Mouse (Mus musculus) heart, postnatal 10 days (tissue): ENCODE data around the gene Naga. TPM values are rescaled to one million over a fixed set of nuclear protein-coding genes. Genes with fewer than 3 reads are reported as not detected.

ENCODE experiments used
- DNase-seq, 2 experiments: peaks; one replicate each; pipeline ENCODE4 v3.0.0; 2021
- intact Hi-C: fragments of 180-260 bp; cut with DNase I; formaldehyde crosslinking; loops from one replicate; pipeline ENCODE4 v1.15.1; 2025
- total RNA-seq, 2 experiments: library from RNA; stranded (reverse); gene quantifications; 2 replicates each; pipeline ENCODE4 v1.2.3; 2021

The Naga gene
- total RNA-seq, 2 experiments from 2014 or later: 46.3 to 47.5 TPM

DNA sequence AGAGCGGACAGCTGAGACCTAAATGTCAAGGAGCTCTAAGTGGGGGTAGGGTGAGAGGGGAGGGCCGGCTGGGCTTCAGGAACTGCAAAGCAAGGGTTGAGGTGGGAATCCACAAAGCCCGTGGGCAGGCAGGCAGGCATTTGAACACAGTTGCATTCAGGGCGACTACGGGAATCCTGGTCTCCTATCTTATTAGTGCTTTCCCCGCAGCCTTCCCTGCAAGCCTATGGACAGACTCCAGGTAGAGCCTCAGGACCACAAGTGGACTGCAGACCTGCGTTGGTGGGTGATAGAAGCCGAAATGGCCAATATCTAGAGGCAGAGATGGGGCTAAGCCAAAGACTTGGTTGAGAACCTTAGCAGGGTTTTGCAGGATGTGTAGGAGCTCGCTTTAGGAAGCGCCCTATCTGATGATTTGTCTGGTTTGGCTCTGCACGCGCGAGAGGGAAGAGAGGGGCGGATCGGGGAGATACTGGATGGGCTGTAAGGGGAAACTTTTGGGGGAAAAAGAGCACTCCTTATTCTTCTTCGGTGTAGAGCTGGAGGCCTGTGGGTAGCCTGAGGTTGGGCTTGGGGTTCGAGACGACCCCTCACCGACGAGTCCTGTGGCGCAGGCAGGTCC lies 1.8 kb upstream of the Naga start:
- intact Hi-C loops: no loop called here
- no peak for DNase-seq

DNA sequence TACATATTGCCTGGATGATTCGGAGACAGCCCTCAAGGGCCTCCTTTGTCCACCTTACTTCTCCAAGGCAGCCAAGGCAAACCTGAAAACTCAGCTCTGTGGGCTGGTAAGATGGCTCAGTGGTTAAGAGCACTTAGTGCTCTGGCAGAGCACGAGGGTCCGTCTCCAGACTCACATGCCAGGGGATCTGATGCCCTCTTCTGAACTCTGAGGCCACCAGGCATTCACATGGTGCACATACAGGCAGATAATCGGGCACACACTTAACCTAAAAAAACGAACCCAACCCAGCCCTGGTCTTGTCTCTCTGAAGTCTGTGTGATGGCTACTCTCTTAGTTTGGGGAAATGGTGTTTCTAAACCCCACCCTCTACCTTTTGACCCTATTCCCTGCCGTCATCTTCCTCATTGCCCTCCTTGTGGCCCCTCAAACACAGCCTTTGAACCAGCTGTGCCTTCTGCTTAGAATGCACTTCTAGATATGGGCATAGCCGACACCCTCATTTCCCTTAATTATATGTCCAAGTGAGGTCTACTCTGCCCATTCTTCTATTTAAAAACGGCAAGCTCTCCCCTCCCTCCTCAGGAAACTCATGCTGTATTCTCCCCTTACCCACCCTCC lies 1.0 kb upstream of the Naga start:
- intact Hi-C loops: loop anchor here (5.0 to 10.0 kb wide), 2 partner anchors 72 to 205 kb away; no protein-coding TSS in a partner anchor
- DNase-seq: no peak

DNA sequence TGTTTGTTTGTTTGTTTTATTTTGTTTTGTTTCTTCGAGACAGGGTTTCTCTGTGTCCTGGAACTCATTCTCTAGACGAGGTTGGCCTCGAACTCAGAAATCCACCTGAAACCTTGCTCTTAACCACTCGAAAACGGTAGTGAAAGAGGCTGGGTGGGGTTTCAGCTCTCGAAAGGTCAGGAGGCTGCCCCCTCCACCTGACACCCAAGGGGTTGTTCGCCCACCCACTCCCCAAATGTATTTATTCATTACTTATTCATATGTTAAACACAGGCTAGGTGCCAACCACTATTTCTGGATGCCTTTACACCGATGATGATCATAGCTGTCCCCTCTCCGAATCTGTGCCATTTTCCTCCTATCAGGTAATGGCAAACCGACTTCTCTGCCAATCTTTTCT lies 425 bp upstream of the Naga start:
- no peak for DNase-seq
- intact Hi-C loops: loop anchor here (5.0 to 10.0 kb wide), 2 partner anchors 72 to 204 kb away; no protein-coding TSS in a partner anchor

DNA sequence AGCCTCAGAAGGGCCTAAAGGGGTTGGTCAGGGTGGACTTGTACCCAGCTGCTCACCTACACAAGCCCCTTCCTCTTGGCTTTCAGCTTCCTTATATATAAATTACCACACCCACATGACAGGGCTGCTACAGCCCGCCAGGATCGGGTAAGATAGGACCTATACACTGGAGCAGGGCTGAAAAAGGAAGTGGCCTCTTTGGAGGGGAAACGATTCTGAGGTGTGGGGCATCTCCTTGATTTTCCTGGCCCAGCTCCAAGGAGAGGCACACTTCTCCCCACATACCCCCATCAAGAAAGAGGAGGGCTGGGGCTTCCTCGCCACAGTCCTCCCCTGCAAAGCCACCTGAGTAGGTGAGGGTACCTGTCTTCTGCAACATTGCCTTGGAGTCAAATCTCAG lies 850 bp downstream of the Naga start:
- intact Hi-C loops: loop anchor here (5.0 to 10.0 kb wide), 2 partner anchors 71 to 203 kb away; no protein-coding TSS in a partner anchor

DNA sequence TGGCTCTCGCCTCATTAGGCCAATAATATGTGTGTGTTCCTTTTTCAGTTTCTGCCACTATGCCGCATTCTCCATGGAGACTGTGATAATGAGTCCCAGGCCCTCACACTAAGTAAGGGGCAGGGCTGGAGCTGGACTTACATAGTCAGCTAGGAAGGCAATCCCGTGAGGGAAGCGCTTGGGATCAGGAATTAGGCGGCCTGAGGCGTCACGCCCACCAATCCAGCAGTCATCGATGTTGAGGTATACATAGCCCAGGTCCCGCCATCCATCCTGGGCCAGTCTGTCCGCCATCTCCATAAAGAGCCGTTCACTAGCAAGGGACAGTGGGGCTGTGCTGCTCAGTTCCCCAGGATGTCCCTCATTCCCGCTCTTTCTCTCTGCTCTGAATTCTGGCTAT lies 2.1 kb downstream of the Naga start:
- no peak for DNase-seq
- intact Hi-C loops: loop anchor here (5.0 to 10.0 kb wide), 2 partner anchors 69 to 202 kb away; no protein-coding TSS in a partner anchor

More for the DNA sequence above, 850 bp downstream of the Naga start:
- no peak for DNase-seq

DNA sequence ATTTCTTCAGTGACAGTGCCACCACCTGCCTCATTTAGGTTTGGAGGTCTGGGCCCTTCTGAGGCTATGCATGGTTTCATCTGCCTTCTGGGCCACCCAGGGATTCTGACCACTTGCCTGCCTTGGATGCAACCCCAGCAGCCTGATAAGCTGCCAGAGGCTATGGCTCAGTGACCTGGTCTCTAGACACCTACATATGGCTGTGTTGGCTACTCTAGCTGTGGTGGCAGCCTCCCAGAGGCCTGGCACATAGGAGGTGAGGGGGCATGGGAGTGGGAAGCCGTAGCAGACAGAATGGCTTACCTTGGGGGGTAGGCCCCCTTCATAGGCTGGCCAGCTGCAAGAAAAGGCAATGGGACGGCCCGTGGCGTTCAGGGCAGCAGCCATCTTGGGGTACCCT lies 3.5 kb downstream of the Naga start:
- intact Hi-C loops: loop anchor here (5.0 to 10.0 kb wide), 2 partner anchors 68 to 200 kb away; no protein-coding TSS in a partner anchor
- DNase-seq: no peak

DNA sequence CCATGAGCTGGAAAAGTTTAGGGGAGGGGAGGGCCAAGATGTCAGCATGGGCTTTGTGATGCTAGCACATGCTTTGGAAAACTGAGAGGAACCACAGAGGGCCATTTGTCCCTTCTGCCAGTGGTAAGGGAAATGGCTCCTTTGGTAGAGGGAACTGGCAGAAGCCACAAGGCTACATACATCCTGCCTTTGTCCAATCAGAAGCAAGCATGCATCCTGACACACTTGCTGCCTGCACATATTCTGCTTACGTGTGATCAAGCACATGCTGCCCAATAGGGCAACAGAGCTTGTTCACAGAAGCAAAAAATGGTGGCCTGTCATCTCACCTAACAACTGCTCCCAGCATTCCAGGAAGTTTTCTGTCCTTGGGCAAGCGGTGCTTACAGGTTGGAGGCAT lies 13.3 kb downstream of the Naga start:
- intact Hi-C loops: no loop called here
- DNase-seq: no peak

DNA sequence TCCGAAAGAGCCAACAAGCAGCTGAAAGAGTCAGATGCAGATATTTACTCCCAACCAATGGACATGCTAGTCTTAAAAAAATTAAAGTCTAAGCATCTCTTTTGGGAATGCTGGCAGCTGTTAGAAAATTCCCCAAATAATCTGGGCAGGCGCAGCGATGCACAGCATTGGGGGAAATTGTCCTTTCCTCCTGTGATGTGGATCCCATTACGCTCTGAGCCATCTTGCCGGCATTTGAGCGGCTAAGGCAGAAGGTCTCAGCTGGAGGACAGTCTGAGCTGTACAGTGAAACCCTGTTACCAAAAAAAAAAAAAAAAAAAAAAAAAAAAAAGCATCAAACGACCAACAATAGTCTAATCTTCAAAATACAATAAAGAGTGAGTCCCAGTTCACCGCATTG lies 16.5 kb downstream of the Naga start:
- intact Hi-C loops: no loop called here
- no peak for DNase-seq

DNA sequence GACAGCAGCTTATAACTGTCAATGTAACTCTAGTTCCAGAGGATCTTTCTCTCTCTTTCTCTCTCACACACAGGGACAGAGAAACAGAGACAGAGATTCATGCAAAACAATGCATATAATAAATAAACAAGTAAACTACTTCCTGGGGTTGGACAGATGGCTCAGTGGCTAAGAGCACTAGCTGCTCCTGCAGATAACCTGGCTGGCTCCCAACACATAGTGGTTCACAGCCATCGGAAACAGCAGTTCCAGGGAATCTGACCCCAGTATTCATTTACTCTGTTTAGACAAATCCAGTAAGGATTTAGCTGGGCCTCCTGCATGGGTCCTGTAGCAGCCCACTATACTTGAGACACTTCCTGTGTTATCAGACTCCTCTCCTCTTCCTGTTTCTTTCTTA lies 19.1 kb downstream of the Naga start:
- DNase-seq: no peak
- intact Hi-C loops: no loop called here

DNA sequence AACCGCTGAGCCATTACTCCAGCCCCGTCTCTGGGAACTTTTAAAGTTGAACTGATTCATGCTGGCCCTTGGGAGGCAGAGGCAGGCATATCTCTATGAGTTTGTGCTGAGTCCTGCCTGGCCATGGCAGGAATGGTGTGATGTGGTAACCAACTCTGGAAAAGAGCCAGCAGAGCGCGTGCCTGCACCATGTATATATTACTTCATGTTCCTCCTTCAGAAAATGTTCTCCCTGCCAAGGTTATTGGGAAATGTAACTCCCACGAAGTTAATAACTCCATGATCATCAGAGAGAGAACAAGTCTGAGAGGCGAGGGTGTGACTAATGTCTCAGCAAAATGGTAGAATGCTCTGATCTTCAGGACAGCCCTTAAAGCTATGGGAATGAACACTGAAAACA lies 20.9 kb downstream of the Naga start:
- intact Hi-C loops: no loop called here
- no peak for DNase-seq

DNA sequence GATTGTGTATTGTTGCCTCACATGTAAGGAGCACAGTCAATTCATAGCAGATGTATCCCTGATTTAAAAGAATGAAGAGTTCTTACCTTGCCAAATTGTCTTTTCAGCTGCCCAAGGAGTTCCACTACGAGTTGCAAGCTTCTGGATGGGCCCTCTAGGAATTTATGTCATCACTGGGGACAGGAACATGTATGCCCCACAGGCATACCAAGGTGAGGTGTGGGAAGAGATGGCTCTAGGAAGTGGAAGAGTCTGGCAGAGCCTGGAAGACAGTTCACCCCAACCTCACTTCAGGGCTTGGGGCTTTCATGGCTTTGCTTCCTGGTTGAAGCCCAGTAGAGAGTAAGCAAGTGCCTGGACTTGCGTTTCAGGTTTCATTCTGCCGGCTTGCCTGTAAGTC lies 30.3 kb downstream of the Naga start:
- DNase-seq: no peak
- intact Hi-C loops: no loop called here

DNA sequence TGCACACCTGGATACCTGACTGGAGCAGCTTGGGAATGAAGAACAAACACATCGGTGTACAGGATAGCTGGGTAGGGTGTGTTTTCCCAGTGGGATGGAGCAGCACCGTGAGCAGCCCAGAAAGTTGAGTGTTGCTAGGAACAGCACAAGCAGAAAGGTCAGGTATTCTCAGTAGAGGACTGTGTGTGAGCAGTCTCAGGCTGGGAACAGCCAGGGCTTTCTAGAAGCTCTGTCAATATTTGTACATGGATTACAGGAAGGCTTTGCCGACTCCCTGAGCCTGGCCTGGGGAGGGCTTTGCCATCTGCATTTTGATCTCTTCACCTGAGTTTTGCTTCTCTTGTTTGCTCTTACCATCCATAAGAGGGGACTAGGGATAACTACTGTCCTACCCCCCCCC lies 31.6 kb downstream of the Naga start:
- intact Hi-C loops: no loop called here

DNA sequence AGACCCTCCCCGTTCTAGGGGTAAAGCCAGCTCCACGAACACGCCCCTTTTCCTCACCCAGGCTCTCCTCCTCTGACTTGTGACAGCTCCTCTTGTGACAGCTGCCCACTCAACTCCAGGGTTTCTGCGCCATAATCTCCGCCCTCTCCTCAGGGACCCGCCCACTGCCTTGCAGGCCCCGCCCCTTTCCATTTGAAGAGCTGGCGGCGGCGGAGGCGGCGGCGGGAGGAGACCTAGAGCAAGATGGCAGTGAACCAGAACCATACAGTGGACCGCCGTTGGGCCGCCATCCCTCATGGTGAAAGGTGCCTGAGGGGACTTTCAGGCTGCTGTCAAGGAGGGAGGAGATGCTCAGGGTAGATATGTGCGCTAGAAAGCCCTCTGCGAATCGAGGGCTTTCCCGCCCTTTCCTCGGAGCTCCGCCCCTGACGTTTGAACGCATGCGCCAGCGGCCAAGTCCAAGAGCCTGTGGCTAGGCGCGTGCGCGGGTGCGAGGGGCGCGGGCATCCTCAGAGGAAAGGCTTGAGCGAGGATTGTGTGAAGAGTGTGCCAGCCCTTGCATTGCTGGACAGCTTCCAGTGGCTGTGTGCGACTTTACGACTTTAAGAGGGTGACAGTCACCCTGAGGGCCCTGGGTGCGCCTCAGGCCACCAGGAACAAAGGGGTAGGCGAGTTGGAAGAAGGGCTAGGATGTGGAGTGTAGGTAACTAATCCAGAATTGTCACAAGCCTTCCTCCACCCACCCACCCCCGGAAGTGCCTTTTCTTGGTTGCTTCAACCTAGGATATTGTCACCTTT lies 39.8 kb downstream of the Naga start, which contains the start of gene Wbp2nl:
TSS of gene Wbp2nl (plus strand) at position 191 of the 798 bp plus-strand sequence.
- DNase-seq: no peak
- intact Hi-C loops: no loop called here

More for the DNA sequence above, 31.6 kb downstream of the Naga start:
- DNase-seq: no peak

DNA sequence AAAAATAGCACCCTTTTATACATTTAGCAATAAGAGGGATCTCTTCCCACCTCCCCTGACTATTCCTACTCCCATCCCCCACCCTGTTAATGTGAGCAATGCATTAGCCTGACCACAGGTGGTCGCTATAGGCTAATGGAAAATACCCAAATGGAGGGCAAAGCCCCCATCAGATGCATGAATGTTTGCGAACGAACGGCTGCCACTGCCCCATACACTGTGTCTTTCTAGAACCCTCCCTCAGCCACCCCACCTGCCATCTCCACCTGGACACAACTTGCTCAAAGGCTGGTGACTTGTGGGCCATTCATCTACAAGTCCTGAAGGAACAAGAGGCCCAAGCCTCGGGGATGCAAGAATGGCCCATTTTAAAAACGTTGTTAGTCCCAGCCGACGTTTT lies 44.7 kb downstream of the Naga start:
- DNase-seq: peak in 1 of 2 experiments; percentile 37
- intact Hi-C loops: no loop called here

DNA sequence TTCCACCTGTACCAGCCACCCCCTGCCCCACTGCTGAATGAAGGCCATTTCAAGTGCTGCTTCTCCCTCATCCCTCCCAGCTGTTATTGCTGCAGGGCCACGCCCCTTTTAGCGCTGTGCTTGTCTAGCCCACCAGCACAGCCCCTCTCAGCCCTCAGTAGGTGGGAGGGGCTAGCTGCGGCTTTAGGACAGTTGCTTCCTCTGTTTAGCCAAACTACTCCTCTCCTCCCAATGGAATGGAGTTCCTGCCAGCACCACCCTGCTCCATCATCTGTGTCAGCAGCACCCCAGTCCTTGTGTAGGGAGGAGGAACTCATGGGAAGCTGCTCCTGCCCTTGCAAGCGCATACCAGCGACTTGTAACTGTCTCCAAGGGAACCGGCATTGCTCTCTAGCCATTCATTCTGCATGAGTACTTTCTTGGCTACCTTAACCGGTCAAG lies 45.4 kb downstream of the Naga start:
- DNase-seq: no peak
- intact Hi-C loops: no loop called here

DNA sequence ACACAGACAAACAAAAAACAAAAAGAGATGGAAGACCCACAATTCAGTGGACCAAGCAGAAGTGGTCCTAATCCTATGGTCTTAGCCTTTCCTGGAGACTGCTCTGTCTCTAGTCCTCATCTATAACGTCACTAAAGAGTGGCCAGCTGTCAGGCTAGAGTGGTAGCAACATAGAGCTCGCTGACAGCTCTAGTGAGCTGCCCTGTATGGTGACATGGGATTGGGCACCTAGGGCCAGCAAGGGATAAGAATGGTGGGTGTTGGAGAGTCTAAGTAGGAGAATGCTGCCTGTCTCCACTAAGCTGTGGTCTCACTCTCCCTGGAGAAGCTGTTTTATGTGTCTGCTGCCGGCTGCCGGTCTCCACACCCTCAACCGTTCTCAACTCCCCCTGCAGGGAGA lies 45.9 kb downstream of the Naga start:
- intact Hi-C loops: no loop called here

DNA sequence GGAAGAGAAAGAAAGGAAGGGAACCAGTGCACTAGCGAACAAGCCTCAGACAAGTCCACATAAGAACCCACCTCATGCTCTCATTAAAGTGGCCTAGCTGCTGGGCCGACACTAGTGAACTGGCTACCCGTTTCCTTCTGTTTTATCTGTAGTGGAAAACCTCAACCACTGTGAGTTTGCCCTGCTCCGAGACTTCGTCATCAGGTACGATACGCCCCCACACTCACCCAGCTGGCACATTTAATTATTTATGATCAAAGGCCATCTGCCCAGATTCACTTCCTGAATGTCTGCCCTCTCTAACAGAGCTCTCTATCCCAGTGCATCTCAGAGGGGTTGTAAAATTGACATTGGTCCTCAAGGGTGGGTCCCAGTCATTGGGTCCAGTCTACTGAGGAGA lies 48.5 kb downstream of the Naga start:
- intact Hi-C loops: no loop called here
- no peak for DNase-seq

More for the DNA sequence above, 45.9 kb downstream of the Naga start:
- no peak for DNase-seq

DNA sequence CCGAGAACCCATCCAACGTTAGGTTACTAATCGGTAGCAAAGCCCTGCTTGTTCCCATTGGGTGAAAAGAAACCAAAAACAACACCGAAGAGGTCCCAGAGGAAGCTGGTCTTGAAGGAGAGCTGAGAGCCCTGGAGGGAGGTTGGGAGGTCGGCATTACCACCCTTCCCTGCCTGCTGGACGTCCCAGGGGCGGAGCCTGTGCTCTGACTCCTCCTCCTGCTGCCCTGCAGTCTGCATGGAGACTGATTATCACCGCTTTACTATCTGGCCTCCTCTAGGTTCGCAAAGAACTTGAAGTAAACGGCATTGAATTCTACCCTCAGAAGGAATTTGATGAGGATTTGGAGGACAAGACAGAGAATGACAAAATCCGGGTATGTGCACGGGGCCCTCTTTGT lies 52.6 kb downstream of the Naga start:
- no peak for DNase-seq
- intact Hi-C loops: no loop called here

DNA sequence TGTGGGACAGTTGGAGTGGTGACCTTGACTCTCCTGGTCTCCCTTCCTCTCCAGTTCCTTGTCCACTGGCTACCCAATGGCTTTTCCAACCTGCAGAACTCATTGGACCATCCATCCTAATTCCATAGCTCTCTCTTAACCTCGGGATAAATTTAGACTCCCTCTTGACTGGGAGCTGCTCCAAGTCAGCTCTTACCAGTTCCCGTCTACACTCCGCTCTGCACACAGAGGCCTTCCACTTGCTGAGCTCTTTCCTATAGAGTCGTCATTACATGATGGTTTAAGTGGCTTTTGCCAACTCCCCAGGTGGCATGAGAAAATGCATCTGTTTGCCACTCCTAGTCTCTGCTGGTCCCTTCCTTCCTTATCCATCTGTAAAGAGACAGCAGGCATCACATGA lies 58.1 kb downstream of the Naga start:
- intact Hi-C loops: no loop called here
- DNase-seq: peak; percentile 38 to 41
